Mouse (Mus musculus): ENCODE results near the gene Chil1. TPM values are rescaled to one million over a fixed set of nuclear protein-coding genes. Genes with fewer than 3 reads are reported as not detected.

Gene Chil1
- polyA plus RNA-seq, 1 experiment from 2014 or later: 19.3 TPM

DNA sequence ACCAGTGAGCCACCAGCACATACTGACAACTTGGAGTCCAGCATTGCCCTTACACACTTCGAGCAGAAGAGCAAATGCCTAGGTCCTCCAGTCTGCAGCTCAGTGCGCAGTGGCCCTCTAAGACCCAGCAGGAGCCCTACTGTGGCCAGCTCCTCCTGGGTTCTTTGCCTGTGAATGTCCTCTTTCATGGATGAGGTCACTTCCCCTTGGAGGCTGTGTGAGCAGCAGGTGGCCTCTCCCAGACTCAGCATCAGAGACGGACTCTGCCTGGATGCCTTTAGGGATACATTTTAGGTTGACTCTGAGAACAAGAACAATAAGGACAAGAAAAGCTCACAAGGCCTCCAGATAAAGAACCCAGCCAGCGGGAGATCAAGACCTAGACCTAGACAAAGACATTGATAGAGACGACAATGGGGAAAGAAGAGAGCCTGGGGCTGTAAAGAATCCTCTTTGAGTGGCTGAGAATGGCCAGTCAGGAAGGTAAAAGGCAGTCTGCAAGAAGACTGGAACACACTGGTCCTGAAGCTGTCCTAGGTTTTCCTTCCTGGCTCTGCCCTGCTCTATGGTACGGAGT lies 28.3 kb downstream of the Chil1 start:
- TF ChIP-seq CTCF (IDR thresholded peaks at IDR 0.05; ENCODE audit: low read depth) (no peak), EP300 (IDR thresholded peaks at IDR 0.05; ENCODE audit: low read depth) (no peak)
- Histone ChIP-seq H3K27ac (ENCODE audit: low read depth) (no peak overlapping the region), H3K4me3 (ENCODE audit: low read depth, low read length) (no peak overlapping the region), H3K9ac (replicated peaks) (no peak overlapping the region), H3K4me2 (ENCODE audit: low read depth, low read length) (no peak overlapping the region), H3K36me3 (replicated peaks; ENCODE audit: insufficient read depth, low read length) (no peaks in the 10 kb centered on the region), H3K27me3 (ENCODE audit: insufficient read depth, low read length) (no peaks in the 10 kb centered on the region), H3K9me3 (ENCODE audit: low read length) (no peaks in the 10 kb centered on the region), H3K4me1 (ENCODE audit: insufficient read depth) (no peaks in the 10 kb centered on the region)
- ATAC-seq (no peak), DNase-seq (no peak)
- WGBS (ENCODE audit: insufficient replicate concordance): 60% methylated on average over 6 of the region's 6 CpGs

DNA sequence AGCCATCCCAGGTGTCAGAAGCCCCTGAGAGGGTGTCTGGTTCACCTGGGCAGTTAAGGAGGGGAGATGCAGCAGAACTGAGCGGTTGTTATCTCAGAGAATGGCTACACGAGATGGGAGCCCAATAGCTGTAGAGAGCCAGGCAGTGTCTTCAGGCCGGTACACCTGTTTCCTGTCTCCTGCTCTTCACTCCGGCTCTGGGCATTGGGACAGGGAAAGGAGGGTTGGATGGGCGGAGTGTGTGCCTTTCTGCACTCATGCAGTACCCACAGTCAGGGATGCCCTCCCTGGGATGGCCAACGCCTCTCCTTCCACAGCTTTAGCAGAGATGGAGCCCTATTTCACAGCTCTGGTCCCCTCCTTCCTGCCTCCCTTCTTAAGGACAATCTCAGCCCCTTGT lies 29.1 kb downstream of the Chil1 start:
- H3K9me3 ChIP-seq (ENCODE audit: low read length): no peaks in the 10 kb centered on the region
- no peak overlapping the region for H3K4me2 ChIP-seq (ENCODE audit: low read depth, low read length)
- no peak overlapping the region for H3K27ac ChIP-seq (ENCODE audit: low read depth)
- no peak for DNase-seq
- WGBS (ENCODE audit: insufficient replicate concordance): 47% methylated on average over 6 of the region's 6 CpGs
- H3K4me1 ChIP-seq (ENCODE audit: insufficient read depth): peaks cover 7% of the 10 kb centered on the region
- TF ChIP-seq CTCF (IDR thresholded peaks at IDR 0.05; ENCODE audit: low read depth): no peak
- no peak for TF ChIP-seq EP300 (IDR thresholded peaks at IDR 0.05; ENCODE audit: low read depth)
- H3K27me3 ChIP-seq (ENCODE audit: insufficient read depth, low read length): no peaks in the 10 kb centered on the region
- H3K36me3 ChIP-seq (replicated peaks; ENCODE audit: insufficient read depth, low read length): no peaks in the 10 kb centered on the region
- H3K4me3 ChIP-seq (ENCODE audit: low read depth, low read length): no peak overlapping the region
- H3K9ac ChIP-seq (replicated peaks): no peak overlapping the region
- no peak for ATAC-seq

DNA sequence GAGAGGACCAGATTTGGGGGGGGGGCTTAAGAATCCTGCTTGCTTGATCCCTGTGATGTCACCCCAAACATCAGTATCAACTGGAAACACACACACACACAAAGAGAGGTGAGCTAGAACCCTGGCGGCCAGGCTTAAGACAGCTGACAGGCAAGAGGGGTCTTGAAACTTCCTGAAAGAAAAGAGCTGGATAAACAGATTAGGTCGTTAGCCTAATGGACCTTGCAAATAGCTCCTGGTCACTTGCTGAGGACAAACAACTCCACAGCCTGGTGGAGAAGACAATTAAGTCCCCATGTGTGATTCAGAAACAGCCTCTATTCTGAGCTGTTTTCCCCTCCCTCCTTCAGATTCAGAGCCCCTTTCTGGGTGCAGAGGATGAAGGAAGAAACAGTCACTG lies 29.7 kb downstream of the Chil1 start:
- Histone ChIP-seq H3K27ac (ENCODE audit: low read depth) (no peak overlapping the region), H3K4me3 (ENCODE audit: low read depth, low read length) (no peak overlapping the region), H3K27me3 (ENCODE audit: insufficient read depth, low read length) (no peaks in the 10 kb centered on the region), H3K4me1 (ENCODE audit: insufficient read depth) (peaks cover 7% of the 10 kb centered on the region), H3K36me3 (replicated peaks; ENCODE audit: insufficient read depth, low read length) (no peaks in the 10 kb centered on the region), H3K4me2 (ENCODE audit: low read depth, low read length) (no peak overlapping the region), H3K9me3 (ENCODE audit: low read length) (no peaks in the 10 kb centered on the region), H3K9ac (replicated peaks) (no peak overlapping the region)
- no peak for DNase-seq
- no peak for ATAC-seq
- TF ChIP-seq CTCF (IDR thresholded peaks at IDR 0.05; ENCODE audit: low read depth) (no peak), EP300 (IDR thresholded peaks at IDR 0.05; ENCODE audit: low read depth) (no peak)
- 24% methylated on average over 2 of the region's 2 CpGs for WGBS (ENCODE audit: insufficient replicate concordance)

DNA sequence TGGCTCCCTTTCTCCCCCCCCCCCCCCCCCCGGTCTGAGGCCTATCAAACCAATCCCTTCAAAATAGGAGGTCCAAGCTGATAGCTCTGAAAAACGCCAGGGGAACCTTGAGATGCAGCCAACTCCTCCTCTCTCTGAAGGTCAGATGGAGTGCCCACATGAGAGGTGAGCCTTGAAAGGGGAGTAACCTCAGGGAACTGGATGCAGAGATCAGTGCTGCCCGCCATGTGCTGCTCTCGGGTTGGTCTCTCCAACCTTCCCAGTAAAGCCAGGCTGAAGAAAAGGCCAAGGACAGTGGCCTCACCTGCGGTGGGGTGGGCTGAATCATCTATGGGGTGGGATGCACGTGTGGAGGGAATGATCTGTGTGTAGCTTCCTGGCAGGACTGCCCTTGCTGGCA lies 30.4 kb downstream of the Chil1 start:
- WGBS (ENCODE audit: insufficient replicate concordance): 67% methylated on average over 5 of the region's 6 CpGs
- H3K4me3 ChIP-seq (ENCODE audit: low read depth, low read length): no peak overlapping the region
- H3K27me3 ChIP-seq (ENCODE audit: insufficient read depth, low read length): no peaks in the 10 kb centered on the region
- H3K9ac ChIP-seq (replicated peaks): no peak overlapping the region
- no peak for TF ChIP-seq EP300 (IDR thresholded peaks at IDR 0.05; ENCODE audit: low read depth)
- no peak for TF ChIP-seq CTCF (IDR thresholded peaks at IDR 0.05; ENCODE audit: low read depth)
- ATAC-seq (no peak), DNase-seq (no peak)
- H3K4me1 ChIP-seq (ENCODE audit: insufficient read depth): peaks cover 10% of the 10 kb centered on the region
- H3K4me2 ChIP-seq (ENCODE audit: low read depth, low read length): no peak overlapping the region
- no peaks in the 10 kb centered on the region for H3K9me3 ChIP-seq (ENCODE audit: low read length)
- no peak overlapping the region for H3K27ac ChIP-seq (ENCODE audit: low read depth)
- no peaks in the 10 kb centered on the region for H3K36me3 ChIP-seq (replicated peaks; ENCODE audit: insufficient read depth, low read length)

DNA sequence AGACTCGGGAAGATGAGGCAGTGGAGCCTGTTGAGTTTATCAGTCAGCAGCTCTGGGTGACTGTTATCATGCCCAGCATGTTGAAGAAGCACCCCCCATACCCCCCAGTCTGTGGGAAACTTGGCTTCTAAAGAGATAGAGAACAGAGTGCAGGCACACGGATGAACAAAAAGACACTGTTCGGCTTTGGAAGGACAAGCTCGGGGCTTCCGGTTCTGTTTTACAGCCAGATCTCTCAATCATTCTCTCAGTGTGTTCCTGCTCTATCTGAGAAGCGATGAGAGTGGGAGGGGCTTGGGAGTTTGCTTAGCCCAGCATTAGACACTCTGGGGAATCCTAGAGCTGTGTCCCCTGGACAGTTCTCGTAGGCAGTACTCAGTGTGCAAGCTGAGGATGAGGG lies 31.4 kb downstream of the Chil1 start:
- no peaks in the 10 kb centered on the region for H3K36me3 ChIP-seq (replicated peaks; ENCODE audit: insufficient read depth, low read length)
- TF ChIP-seq EP300 (IDR thresholded peaks at IDR 0.05; ENCODE audit: low read depth) (peak; percentile 74; the same call in 1 of the 2 replicates), CTCF (IDR thresholded peaks at IDR 0.05; ENCODE audit: low read depth) (no peak)
- no peak overlapping the region for H3K4me3 ChIP-seq (ENCODE audit: low read depth, low read length)
- ATAC-seq (peak; percentile 47), DNase-seq (no peak)
- no peak overlapping the region for H3K27ac ChIP-seq (ENCODE audit: low read depth)
- no peak overlapping the region; the same call in 1 of the 2 replicates for H3K9ac ChIP-seq (replicated peaks)
- no peaks in the 10 kb centered on the region for H3K9me3 ChIP-seq (ENCODE audit: low read length)
- 53% methylated on average over 7 of the region's 7 CpGs for WGBS (ENCODE audit: insufficient replicate concordance)
- peaks cover 19% of the 10 kb centered on the region for H3K4me1 ChIP-seq (ENCODE audit: insufficient read depth)
- no peaks in the 10 kb centered on the region for H3K27me3 ChIP-seq (ENCODE audit: insufficient read depth, low read length)
- H3K4me2 ChIP-seq (ENCODE audit: low read depth, low read length): peak overlapping the region; percentile 40

DNA sequence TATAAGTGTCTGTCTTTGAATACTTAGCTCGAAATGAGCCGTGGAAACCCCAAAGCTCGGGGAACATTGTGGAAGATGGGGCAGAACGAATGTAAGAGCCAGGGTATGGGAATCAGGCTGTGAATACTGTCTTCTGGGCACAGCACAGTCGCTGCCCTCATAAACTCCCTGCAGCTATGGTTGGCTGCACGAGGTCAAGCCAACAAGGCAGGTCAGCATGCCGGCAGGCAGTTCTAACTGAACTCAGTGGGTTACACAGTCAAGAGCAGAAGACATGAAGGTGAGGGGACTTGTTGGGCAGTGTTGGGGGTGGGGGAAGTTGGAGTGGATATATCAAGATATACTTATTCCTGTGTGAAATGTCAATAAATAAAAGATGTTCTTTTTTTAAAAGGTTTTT lies 33.1 kb downstream of the Chil1 start:
- no peak for DNase-seq
- H3K36me3 ChIP-seq (replicated peaks; ENCODE audit: insufficient read depth, low read length): no peaks in the 10 kb centered on the region
- no peaks in the 10 kb centered on the region for H3K27me3 ChIP-seq (ENCODE audit: insufficient read depth, low read length)
- no peak overlapping the region for H3K9ac ChIP-seq (replicated peaks)
- H3K4me2 ChIP-seq (ENCODE audit: low read depth, low read length): no peak overlapping the region
- no peak for ATAC-seq
- H3K27ac ChIP-seq (ENCODE audit: low read depth): no peak overlapping the region
- TF ChIP-seq CTCF (IDR thresholded peaks at IDR 0.05; ENCODE audit: low read depth): no peak
- no peak for TF ChIP-seq EP300 (IDR thresholded peaks at IDR 0.05; ENCODE audit: low read depth)
- H3K4me3 ChIP-seq (ENCODE audit: low read depth, low read length): no peak overlapping the region
- H3K9me3 ChIP-seq (ENCODE audit: low read length): no peaks in the 10 kb centered on the region
- 69% methylated on average over 7 of the region's 7 CpGs for WGBS (ENCODE audit: insufficient replicate concordance)
- H3K4me1 ChIP-seq (ENCODE audit: insufficient read depth): peaks cover 25% of the 10 kb centered on the region

Measured in liver, postnatal 0 days (tissue).